Mouse (Mus musculus) liver (tissue): ENCODE results near the gene Wscd2.

Source experiments
- DNase-seq: peaks from one replicate; pipeline ENCODE4 v3.0.0-alpha.2; 2020; ENCODE audit warnings: mixed read lengths

The Wscd2 gene

DNA sequence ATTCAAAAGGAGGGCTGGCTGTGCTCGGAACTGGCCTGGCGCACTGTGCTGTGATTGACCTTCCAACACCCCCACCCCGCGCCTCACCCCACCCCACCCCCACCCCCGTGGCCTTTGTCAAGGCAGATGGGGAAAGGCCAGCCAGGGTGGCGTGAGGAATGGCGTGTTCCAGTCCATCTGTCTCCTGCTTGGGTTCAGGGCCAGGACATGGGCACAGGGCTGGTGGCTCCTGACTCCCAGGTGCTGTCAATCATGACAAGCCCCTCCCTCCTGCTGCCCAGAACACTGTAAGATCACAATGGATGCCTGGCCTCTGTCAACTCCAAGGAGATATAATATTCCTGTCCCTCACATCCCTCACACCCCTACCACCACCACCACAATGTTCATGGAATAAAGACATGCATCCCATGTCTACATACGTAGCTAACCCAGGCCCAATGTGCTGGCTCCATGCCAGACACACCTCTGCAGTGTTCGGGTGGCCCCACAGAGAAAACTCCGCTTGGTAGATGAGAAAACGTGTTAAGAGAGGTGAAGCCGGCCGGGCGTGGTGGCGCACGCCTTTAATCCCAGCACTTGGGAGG, 130.1 kb downstream of the Wscd2 start:
- no peak for DNase-seq

DNA sequence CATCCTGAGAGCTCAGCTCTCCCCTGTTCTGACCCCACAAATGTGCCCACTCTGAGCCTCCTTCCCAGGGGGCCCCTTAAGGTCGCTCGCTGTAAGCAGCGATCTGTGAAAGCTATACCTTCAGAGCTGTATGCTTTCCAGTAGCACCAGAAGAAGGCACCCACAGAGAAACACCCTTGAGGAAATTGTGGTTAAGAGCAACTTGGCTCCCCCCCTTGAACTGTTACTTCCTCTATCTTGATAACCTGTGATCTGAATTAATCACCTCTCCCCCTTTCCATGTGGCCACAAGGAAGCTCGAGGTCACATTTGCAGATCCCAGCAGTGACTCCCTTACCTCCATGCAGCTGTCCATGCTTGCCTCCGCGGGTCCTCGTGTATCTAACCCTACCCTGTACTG, 130.9 kb downstream of the Wscd2 start:
- DNase-seq, result no peak

DNA sequence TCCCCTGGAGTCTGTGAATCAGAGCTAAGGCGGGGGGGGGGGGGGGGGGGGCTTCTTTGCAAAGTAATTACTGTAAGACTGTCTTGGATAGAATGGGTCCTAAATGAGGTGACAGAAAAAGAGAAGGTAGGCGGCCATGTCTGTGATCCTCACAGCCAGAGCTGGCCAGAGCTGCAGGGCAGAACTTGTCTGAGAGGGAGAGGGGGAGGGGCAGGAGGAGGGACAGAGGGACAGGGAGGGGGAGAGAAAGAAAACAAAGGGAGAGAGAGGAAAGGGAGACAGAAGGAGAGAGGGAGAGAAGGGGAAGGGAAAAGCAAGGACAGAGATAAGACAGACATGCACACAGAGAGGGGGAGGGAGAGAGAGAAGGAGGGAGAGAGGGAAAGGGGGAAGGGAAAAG, 132.9 kb downstream of the Wscd2 start:
- DNase-seq, result no peak

DNA sequence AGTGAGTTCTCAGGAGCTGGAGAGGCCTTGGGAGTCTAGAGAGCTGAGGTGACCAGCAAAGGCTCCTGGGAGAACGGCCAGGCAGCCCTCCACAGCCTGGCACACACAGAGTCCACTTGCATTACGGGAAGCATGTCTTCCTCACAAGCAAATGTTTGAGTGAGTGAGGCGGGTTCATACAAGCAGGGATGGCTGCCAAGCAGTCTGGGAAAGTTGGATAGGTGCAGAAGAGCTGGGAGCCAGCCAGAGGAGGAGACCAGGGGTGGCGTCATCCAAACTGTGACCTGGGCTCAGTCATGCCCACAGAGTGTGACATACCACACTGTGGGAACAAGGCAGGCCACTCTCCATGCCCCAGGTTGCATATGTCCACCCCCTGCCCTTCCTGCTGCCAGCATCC, 134.9 kb downstream of the Wscd2 start:
- no peak for DNase-seq

DNA sequence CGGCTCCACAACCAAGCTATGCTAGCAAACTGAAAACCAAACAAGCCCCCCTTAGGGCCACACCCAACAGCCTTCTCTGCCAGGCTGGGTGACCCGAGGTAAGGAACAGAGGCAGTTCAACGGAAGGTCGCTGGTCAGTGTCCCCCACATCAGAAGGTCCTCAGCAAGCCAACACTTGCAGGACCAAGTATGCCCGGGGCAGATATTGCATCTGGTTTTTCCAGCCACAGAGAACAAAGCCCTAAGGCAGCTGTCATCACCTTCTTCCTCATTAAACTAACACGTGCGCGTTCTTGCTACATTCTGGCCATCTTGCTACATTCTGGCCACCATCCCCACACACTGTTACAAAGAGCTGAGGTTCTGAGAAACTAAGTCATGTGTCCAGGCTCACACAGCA, 136.2 kb downstream of the Wscd2 start:
- DNase-seq, result no peak

DNA sequence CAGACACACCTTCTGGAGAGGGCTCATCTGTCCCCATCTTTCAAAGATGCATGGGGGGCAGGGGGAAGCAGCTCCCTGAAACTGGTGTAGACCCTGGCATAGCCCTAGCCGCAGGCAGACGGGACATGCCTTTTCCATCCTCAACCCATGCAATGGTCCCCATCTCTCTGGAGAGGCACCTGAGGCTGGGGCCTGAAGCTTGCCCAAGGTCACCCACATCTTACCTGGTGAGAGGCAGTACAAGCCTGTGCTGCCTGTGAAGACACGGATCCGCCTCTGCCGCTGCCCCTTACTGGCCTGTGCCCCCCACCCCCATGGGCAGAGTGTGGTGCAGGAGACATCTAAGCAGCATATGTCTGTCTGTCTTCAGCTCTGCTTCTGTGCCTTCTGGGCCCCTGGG, 136.9 kb downstream of the Wscd2 start:
- DNase-seq, result no peak

DNA sequence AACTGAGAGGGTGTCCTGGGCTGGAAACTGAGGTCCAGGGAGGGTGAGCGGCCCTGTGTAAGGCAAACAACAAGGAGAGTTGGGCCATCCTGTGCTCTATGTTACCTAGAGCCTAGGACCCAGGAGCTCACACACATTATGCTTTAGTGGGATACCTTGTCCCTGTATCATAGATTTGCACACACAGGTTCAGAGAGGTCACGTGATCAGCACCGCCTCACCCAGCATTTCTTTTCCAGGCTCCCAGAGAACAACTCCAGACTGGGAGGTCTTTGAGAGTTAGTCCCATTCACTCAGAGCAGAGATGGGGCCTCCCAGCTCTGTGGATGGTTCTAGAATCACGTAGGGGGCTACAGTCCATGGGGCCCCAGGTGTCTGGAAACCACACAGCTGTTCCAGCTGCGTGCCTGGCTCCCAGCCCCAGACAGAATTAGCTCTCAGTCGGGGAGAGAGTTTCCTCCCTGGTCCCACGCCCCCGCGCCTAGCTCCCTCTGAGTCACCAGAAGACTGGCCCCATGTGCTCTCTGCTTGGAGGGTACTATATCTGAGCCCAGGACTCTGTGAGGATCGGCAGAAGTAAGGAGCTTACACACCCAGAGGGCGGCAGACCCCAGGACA, 137.8 kb downstream of the Wscd2 start:
- DNase-seq, result peak; percentile 20

DNA sequence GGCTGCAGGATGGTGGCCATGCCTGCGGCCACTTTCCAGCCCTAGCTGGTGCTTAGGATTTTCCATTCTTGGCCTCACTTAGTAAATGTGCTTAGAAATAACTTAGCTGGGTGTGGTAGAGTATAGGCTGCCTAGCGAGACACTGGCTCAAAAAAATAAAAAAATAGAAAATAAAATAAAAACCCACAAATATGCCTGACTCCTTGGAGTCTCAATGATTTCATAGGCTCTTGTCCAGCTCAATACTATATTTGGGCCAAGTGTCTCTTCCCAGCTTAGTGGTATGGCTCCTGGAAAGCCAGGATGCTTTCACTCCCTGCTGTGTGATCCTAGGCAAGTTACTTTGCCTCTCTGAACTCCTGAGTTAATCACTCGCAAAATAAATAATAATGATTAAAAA, 139.1 kb downstream of the Wscd2 start:
- DNase-seq, result no peak

DNA sequence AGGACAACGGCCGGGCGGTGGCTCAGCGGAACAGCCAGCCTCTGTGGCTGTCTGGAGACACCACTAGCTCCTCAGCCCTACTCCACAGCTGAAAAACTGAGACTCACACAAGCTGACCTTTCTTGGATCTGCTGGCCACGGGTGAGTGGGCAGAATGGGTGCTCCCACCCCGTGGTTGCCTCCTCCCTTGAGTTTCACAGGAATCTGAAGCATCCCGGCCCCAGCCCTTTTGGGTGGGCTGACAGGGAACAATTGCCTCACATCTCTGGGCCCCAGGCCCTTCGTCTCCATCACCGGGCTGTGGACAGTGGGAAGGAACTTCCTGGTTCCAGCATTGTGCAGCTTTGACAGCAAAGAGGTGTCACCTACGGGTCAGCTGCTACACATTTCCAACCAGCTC, 140.0 kb downstream of the Wscd2 start:
- no peak for DNase-seq

DNA sequence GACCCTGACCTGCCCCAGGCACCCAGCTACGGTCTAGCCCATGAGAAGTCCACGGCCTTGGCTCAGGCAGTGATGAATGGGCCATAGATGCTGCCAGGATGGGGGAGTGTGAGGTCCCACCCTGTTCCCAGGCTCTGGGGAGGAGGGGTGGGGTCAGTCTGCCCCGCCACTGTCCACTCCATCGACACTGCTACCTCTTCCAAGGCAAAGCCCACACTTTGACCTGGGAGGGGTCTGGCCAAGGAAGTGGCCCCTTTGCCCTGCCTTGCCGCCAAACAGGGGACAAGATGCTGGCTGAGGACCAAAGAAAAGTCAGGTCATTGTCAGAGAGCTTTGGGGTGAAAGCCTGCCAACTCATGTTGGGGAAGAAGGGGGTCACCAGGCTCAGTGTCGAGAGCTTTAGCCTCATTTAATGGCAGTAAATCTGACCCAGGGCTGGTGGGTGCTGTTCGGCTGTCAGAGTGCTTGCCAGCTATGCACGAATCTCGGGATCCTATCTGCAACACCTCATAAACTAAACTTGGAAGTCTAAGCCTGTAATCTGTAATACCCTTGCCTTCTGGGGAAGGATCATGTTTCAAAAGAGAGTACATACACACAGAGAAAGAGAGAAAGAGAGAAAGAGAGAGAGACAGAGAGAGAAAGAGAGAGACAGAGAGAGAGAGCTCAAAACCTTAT, 143.0 kb downstream of the Wscd2 start:
- no peak for DNase-seq

DNA sequence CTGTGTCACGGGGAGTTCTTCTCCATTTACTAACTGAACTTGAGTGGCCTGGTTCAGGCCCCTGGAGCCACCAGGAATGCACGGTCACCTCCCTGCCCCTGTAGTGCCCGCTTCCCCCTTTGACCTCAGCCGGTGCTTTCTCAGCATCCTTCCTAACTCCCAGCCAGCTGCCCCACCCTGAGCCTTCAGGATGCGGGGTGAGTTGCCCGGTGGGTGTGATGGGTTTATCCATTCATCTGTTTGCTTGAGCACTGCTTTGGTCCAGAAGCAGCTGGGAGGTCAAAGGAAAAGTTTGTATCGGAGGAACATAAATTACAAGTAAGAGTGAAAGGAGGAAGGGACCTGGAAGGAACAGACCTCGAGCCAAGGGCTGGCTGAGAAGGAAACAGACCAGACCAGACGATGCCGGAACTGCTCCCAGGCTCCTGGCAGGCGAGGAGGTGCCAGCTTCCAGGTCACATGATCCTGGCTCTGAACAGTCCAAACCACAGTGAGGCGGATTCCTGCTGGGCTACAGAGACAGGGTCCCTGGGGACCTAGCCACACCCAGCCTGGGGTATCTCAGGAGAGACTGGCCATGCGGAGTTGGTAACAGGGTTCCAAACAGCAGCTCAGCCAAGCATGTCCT, 144.0 kb downstream of the Wscd2 start:
- no peak for DNase-seq

DNA sequence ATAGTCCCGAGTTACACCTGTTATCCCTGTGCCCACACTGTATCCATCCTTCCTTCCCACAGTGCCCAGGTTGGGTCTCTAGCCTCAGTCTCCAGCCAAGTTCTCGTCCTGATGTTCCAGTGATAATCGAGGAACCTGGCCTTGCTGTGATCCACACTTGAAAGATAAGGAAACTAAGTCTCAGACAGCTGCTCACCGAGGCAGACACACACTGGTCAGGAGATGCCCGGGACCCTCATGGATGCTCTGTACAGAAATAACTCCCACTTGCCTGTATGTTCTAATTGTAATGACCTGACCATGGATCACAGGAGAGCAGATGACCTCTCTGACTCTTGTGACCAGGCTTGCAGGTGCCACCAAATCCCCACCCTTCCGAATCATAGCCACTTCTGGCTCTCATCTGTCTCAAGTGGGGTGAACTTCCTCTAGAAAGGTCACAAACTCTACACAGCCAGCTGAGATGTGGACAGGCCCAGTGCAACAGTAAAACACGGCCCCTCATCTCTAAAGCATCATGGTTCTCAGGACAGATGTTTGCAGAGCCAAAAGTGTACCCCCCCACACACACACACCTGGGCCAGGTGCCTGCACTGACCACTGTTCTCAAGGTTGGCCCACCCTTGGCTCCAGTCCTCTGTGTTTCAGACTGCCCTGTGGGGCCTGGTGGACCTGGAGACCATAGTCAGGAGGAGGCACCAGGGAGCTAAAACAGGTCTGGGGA, 144.9 kb downstream of the Wscd2 start:
- no peak for DNase-seq

DNA sequence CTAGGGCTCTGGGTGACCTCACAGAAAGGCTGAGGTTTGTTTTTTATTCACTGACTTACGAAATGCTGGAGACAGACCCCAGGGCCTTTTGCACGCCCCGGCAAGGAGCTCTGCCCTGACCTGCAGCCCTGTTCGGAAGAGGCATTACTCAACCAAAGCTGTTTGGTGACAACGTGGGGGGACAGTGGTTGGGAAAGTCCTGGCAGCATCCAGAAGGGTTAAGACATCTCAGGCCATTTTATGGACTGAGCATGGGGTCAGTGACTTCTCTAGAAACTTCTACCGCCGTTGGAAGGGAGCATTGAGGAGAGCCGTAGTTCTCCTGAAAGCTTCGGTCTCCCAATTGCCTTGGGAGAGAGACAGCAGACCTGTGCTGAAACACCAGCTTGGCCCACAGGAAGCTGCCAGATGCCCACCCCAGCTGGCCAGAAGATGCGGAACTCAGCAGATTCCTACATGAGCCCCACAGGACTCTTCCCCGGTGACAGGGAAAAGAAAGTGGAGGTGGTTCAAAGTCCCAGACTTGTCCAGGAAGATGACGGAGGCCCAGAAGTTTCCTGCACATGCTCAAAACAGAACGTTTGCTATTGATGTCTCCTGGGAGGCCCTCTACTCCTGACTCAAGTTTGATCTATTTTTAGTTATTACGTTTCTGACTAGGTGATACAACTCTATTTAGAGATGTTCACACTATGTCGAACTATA, 145.9 kb downstream of the Wscd2 start:
- DNase-seq, result no peak

DNA sequence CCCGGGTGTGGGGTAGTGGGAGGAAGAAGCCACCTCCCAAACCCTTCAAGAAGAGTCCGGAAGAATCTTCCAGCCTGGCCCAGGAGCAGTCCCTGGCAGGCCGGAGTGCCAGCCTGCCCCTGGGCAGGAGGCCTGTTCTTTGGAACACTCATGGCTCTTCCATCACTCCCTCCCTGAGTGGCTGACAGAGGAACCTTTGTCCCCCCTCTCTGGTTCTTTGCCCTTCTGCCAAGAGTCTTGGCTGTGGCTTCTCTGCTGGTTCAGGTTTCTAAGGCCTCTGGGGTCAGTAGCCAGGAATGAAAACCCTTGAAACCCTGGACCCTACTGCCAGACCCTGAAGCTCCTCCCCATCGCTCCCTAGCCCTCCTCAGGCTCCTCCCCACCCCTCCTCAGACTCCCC, 147.5 kb downstream of the Wscd2 start:
- DNase-seq, result no peak

DNA sequence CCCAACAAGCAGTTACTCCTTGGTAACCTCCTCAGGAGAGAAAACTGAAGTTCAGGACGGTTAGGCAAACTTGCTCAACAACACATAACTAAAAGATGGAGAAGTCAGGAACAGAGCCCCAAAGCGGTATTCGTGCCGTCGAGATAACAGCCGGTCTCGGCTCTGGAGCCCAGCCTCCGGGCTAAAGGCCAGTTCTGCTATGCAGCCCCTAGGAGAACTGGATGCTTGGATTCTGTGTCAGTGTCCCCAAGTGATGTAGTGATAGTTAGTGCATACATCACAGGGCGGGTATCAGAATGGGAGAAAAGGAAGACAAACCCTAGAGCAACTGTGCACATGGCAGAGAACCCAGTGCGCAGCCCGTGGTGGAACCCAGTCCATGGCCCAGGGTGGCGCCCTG, 147.9 kb downstream of the Wscd2 start:
- no peak for DNase-seq

DNA sequence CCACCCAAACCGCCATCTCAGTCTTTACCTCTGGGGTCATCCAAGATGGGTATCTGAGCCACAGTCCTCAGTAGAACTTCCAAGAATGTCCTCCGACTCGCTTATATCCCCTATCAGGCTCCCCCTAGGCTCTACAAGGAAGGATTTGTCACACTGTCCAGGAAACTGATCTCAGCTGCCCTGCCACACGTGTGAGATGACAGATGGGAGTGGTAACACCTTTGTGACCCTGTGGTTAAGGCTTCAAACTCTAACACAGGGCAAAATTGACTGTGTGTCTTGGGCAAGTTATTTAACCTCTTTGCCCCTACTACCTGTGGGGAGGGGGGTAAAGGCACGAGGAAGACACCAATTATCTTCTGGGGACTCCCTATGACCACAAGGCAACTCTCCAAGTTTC, 149.0 kb downstream of the Wscd2 start:
- DNase-seq, result no peak
